Mouse (Mus musculus) ES-E14 (cell line): ENCODE data around the gene Adam11. TPM values are rescaled to one million over a fixed set of nuclear protein-coding genes. Genes with fewer than 3 reads are reported as not detected.
A peak's percentile ranks its signal among the peaks of the same experiment; 100 is the strongest.

Source experiments
- DNase-seq: peaks from one replicate; pipeline ENCODE4 v3.0.0-alpha.2; 2013; ENCODE audit warnings: low read depth, low spot score
- H3K27ac ChIP-seq: 2 replicates; pipeline ENCODE4 v1.5.1; 2012; ENCODE audit warnings: low read depth, mild to moderate bottlenecking, low read length, moderate library complexity, mixed read lengths; ENCODE audit not compliant: poor library complexity, insufficient read depth, severe bottlenecking
- H3K36me3 ChIP-seq: 2 replicates; pipeline ENCODE4 v1.6.1; 2012; ENCODE audit warnings: mild to moderate bottlenecking, low read length, moderate library complexity, mixed read lengths; ENCODE audit not compliant: control insufficient read depth, poor library complexity, insufficient read depth, severe bottlenecking
- H3K4me1 ChIP-seq, 2 experiments: fragments of 150-350 bp in 1 of 2; sonication (generic) in 1 of 2; 2 replicates each; pipeline ENCODE4 v1.6.1; 2012; ENCODE audit warnings: low read length in 2 of 2, mild to moderate bottlenecking in 1 of 2, mixed read lengths in 1 of 2; ENCODE audit not compliant: control insufficient read depth in 2 of 2, insufficient read depth in 2 of 2, poor library complexity in 1 of 2
- H3K4me3 ChIP-seq, 2 experiments: fragments of 150-350 bp in 1 of 2; sonication (generic) in 1 of 2; 2 replicates each; pipeline ENCODE4 v1.5.1; 2012; ENCODE audit warnings: low read length in 2 of 2, low read depth in 1 of 2, mild to moderate bottlenecking in 1 of 2, mixed read lengths in 1 of 2; ENCODE audit not compliant: insufficient read depth in 1 of 2, poor library complexity in 1 of 2, severe bottlenecking in 1 of 2
- H3K9ac ChIP-seq: 2 replicates; pipeline ENCODE4 v1.6.1; 2012; ENCODE audit warnings: low read depth, mild to moderate bottlenecking, low read length, mixed read lengths; ENCODE audit not compliant: poor library complexity, insufficient read depth, severe bottlenecking
- H3K9me3 ChIP-seq: fragments of 150-350 bp; sonication (generic); 2 replicates; pipeline ENCODE4 v1.6.1; 2012; ENCODE audit warnings: low read depth, mild to moderate bottlenecking, low read length; ENCODE audit not compliant: control insufficient read depth, insufficient read depth
- CHD2 ChIP-seq: IDR thresholded peaks from 2 replicates; pipeline ENCODE4 v1.6.1; 2014; ENCODE audit warnings: mild to moderate bottlenecking, low read depth, low read length, inconsistent platforms
- HCFC1 ChIP-seq: IDR thresholded peaks from 2 replicates; pipeline ENCODE4 v1.6.1; 2012; ENCODE audit warnings: low read length, inconsistent platforms, borderline replicate concordance; ENCODE audit not compliant: insufficient read depth
- MAFK ChIP-seq: IDR thresholded peaks from 2 replicates; pipeline ENCODE4 v1.6.1; 2014; ENCODE audit warnings: mild to moderate bottlenecking, low read depth, low read length, inconsistent platforms; ENCODE audit not compliant: insufficient read depth
- ZC3H11A ChIP-seq: IDR thresholded peaks from 2 replicates; pipeline ENCODE4 v1.6.1; 2012; ENCODE audit warnings: low read depth, mild to moderate bottlenecking, inconsistent platforms, low read length, borderline replicate concordance
- ZNF384 ChIP-seq: IDR thresholded peaks from 2 replicates; pipeline ENCODE4 v1.6.1; 2012; ENCODE audit warnings: low read depth, low read length, inconsistent platforms
- in situ Hi-C, 2 experiments: fragments of 600-800 bp; cut with MboI; formaldehyde crosslinking; loops; one replicate each; pipeline ENCODE4 v1.15.1; 2025; ENCODE audit warnings: low sequenced_read_pairs in 2 of 2, inconsistent platforms in 1 of 2; ENCODE audit not compliant: unreplicated experiment in 2 of 2
- total RNA-seq: library from RNA; depleted of rRNA; stranded (reverse); fragments of 300-350 nt; gene quantifications from 2 replicates; pipeline ENCODE4 v1.2.3, GENCODE M21; 2012

Gene Adam11
- total RNA-seq, 1 experiment, result 1.7 TPM

- H3K36me3 ChIP-seq, result peaks cover 7% of the 10 kb centered on the region; the same call in 1 of the 2 replicates
- in situ Hi-C loops, result no loop called here
- no peaks in the 10 kb centered on the region for H3K9me3 ChIP-seq
- H3K27ac ChIP-seq, result no peak overlapping the region
- H3K9ac ChIP-seq, result no peak overlapping the region
- H3K4me3 ChIP-seq, result no peak overlapping the region
- DNase-seq, result no peak
- TF ChIP-seq HCFC1, result no peak
- no peak for TF ChIP-seq ZNF384
- TF ChIP-seq MAFK, result no peak
- no peak for TF ChIP-seq CHD2
- no peak for TF ChIP-seq ZC3H11A
- peaks cover 1 to 11% of the 10 kb centered on the region in 2 experiments; a peak in 3 of 4 replicates for H3K4me1 ChIP-seq
Observed at GRCm38 (mm10) chr11:102810721-102811485, 49.7 kb downstream of the Adam11 start.

- Histone ChIP-seq H3K9me3 (no peaks in the 10 kb centered on the region), H3K36me3 (peaks cover 7% of the 10 kb centered on the region; the same call in 1 of the 2 replicates), H3K9ac (no peak overlapping the region), H3K4me3 (no peak overlapping the region), H3K27ac (no peak overlapping the region), H3K4me1 (peaks cover 4 to 10% of the 10 kb centered on the region in 2 experiments; a peak in 3 of 4 replicates)
- in situ Hi-C loops, result no loop called here
- no peak for DNase-seq
- TF ChIP-seq CHD2 (no peak), HCFC1 (no peak), MAFK (no peak), ZC3H11A (no peak), ZNF384 (no peak)
Observed at GRCm38 (mm10) chr11:102814881-102815280, 53.6 kb downstream of the Adam11 start.

GRCm38 (mm10) chr11:102818121-102819020 lies 57.1 kb downstream of the Adam11 start:
- H3K9ac ChIP-seq, result peak overlapping the region; percentile 97
- H3K4me1 ChIP-seq, result peaks cover 9 to 11% of the 10 kb centered on the region in 2 experiments
- DNase-seq, result no peak
- no peaks in the 10 kb centered on the region for H3K9me3 ChIP-seq
- in situ Hi-C loops, result no loop called here
- no peaks in the 10 kb centered on the region for H3K36me3 ChIP-seq
- peak overlapping the region; percentile 86 to 99 for H3K4me3 ChIP-seq
- peak overlapping the region; percentile 100 for H3K27ac ChIP-seq
- TF ChIP-seq CHD2 (no peak), ZNF384 (peak; percentile 71; the same call in 1 of the 2 replicates), MAFK (no peak), HCFC1 (no peak), ZC3H11A (no peak)

DNA sequence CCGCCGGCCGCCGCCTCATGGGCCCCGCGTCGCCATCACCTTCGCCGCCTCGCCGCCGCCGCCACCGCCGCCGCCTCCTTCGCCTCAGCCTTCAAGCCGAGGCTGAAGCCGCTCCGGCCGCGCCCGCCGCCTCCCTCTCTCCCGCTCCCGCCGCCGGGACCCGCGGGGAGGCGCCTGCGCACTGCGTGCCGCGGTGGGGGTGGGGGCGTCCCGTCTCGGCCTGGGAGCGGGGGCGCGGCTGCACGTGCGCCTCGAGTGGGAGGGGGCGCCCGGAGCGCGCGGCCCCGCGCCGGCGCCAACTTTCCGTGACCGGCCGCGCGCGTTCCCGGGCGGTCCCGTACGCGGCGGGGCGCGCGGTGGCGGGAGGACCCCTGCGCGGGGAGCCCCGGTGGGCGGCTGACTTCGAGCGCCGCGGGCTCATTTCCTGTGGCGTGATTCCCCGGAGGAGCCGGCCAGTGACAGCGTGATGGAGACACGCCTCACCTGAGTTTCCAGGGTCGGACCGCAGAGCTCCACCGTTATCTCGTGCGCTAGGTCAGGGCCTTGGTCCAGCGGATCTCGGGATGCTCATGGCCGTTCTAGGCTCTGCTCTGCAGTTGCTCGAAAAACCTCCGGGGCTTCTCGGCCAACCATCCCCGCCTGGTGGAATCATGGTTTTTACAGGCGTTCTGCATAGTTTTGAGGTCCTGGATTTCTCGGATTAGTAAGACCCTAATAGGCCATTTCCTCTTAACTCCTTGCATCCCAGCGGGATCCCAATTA lies 58.0 kb downstream of the Adam11 start, which contains the start of gene Gjc1:
Gene Gjc1 (minus strand): TSS at position 680 of the 762 bp plus-strand sequence.
- H3K27ac ChIP-seq, result peak within 1 kb of the TSS; percentile 100
- peak within 1 kb of the TSS; percentile 97 for H3K9ac ChIP-seq
- H3K4me3 ChIP-seq, result peak within 1 kb of the TSS; percentile 86 to 99
- TF ChIP-seq HCFC1 (0 out of 2 replicates have a peak, but pooled peaks have one; percentile 35), ZC3H11A (no peak)
- H3K36me3 ChIP-seq, result no peaks in the 10 kb centered on the region
- no peaks in the 10 kb centered on the region for H3K9me3 ChIP-seq
- in situ Hi-C loops, result no loop called here
- H3K4me1 ChIP-seq, result peaks cover 9% of the 10 kb centered on the region in 2 experiments
- DNase-seq, result peak; percentile 87
